Mouse (Mus musculus): ENCODE results near the gene Ipo7. TPM values are rescaled to one million over a fixed set of nuclear protein-coding genes. Genes with fewer than 3 reads are reported as not detected.
"Not testable (repeated sequence)": the region's sequence is repeated elsewhere in the genome, so short reads cannot be mapped to it uniquely, and the experiment has no call there.

The Ipo7 gene
- polyA plus RNA-seq, 2 experiments = 17.4 to 49.2 TPM

DNA sequence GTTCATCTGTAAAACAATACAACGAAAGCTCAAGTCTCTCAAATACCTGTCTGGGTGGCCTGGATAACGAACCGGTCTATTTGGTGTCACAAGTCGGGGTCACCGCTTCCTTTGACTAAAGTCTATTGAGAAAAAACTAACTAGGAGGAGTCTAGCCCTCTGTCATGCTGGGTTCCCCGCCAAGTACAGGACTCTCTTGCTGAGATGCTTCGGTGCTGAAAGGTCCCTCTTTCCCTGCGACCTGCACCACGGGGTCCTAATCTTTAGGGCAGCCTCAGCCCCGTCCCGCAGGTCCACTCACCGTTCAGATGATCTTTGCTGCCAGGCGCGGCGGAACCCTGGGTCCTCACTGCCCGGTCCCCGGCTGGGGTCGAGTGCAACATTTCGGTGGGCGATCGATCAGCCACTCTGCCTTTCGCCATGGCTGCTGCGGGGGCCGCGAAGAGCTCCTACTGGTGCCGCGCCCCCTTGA is 32.4 kb upstream of the Ipo7 start:
- TF ChIP-seq POLR2A (IDR thresholded peaks at IDR 0.05; ENCODE audit: borderline replicate concordance, extremely low read depth, insufficient read depth, insufficient read length) = no peak
- H3K36me3 ChIP-seq (ENCODE audit: control insufficient read depth, insufficient read depth, low read length) = peaks cover 19% of the 10 kb centered on the region
- DNase-seq (ENCODE audit: low spot score) (no peak), ATAC-seq (ENCODE audit: low FRiP score, low read depth) (peak; percentile 25)
- H3K4me1 ChIP-seq (ENCODE audit: control insufficient read depth, insufficient read depth, low read length) = no peaks in the 10 kb centered on the region
- no peaks in the 10 kb centered on the region for H3K27me3 ChIP-seq (ENCODE audit: control insufficient read depth, insufficient read depth, low read length)
- H3K4me2 ChIP-seq (replicated peaks; ENCODE audit: low read depth, low read length, severe bottlenecking) = peak overlapping the region; percentile 73
- H3K9ac ChIP-seq (ENCODE audit: low read depth, low read length, severe bottlenecking) = peak overlapping the region; percentile 70
- under 1% methylated on average over 27 of the region's 27 CpGs for WGBS
- no peaks in the 10 kb centered on the region for H3K9me3 ChIP-seq (ENCODE audit: control insufficient read depth, low read length)
- peak overlapping the region; percentile 61 for H3K4me3 ChIP-seq (replicated peaks; ENCODE audit: low read length)
- peak overlapping the region; percentile 26; the same call in 1 of the 2 replicates for H3K27ac ChIP-seq (replicated peaks; ENCODE audit: low read depth, low read length)

DNA sequence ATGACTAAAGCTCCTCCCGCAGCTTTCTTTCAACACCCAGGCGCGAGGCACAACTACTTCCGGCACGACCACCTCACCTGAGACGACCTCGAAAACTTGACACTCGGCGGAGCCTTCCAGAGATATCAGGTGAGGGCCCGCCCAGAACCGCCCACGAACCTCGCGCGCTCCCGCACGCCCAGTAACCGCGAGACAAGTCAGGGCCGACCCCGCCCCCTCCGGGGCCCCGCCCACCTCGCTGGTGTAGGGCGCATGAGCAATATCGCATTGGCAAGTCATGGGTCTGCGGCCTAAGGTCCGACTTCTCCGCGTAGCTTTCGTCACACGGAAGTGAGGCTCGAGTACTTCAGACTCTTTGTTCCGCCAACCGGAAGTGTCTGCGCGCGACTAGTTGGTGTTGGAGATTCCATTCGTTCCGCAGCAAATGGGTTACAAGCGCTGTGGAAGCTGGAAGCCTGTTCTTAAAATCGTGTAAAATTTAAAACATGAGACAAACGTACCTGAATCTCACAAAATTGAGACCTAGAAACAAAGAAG is 31.9 kb upstream of the Ipo7 start:
- peak; percentile 35; the same call in 1 of the 2 replicates for TF ChIP-seq POLR2A (IDR thresholded peaks at IDR 0.05; ENCODE audit: borderline replicate concordance, extremely low read depth, insufficient read depth, insufficient read length)
- H3K4me3 ChIP-seq (replicated peaks; ENCODE audit: low read length) = peak overlapping the region; percentile 61
- H3K9ac ChIP-seq (ENCODE audit: low read depth, low read length, severe bottlenecking) = peak overlapping the region; percentile 70
- H3K36me3 ChIP-seq (ENCODE audit: control insufficient read depth, insufficient read depth, low read length) = peaks cover 17% of the 10 kb centered on the region
- no peaks in the 10 kb centered on the region for H3K9me3 ChIP-seq (ENCODE audit: control insufficient read depth, low read length)
- peak overlapping the region; percentile 87 for H3K27ac ChIP-seq (replicated peaks; ENCODE audit: low read depth, low read length)
- H3K4me1 ChIP-seq (ENCODE audit: control insufficient read depth, insufficient read depth, low read length) = no peaks in the 10 kb centered on the region
- H3K27me3 ChIP-seq (ENCODE audit: control insufficient read depth, insufficient read depth, low read length) = no peaks in the 10 kb centered on the region
- under 1% methylated on average over 43 of the region's 43 CpGs for WGBS
- ATAC-seq (ENCODE audit: low FRiP score, low read depth) (peak; percentile 98), DNase-seq (ENCODE audit: low spot score) (peak; percentile 99)
- peak overlapping the region; percentile 76 for H3K4me2 ChIP-seq (replicated peaks; ENCODE audit: low read depth, low read length, severe bottlenecking)

DNA sequence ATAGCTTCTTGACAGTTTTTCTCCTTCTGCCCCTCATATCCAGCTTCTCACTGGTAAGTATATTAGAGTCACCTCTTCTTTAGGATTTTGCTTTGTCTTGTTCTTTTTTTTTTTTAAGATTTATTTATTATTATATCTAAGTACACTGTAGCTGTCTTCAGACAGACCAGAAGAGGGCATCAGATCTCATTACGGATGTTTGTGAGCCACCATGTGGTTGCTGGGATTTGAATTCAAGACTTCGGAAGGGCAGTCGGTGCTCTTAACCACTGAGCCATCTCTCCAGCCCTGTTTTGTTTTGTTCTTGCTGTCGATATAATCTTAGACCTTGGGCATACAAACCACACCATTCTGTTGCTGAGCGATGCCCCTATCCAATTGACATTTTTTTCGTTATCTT is 31.3 kb upstream of the Ipo7 start, which contains the start of gene Tmem41b:
Gene Tmem41b, minus strand, starts transcription at position 155 of the 400 bp plus-strand sequence.
- not testable (repeated sequence) for H3K4me1 ChIP-seq (ENCODE audit: control insufficient read depth, insufficient read depth, low read length); ATAC-seq (ENCODE audit: low FRiP score, low read depth); H3K9me3 ChIP-seq (ENCODE audit: control insufficient read depth, low read length); DNase-seq (ENCODE audit: low spot score); H3K27me3 ChIP-seq (ENCODE audit: control insufficient read depth, insufficient read depth, low read length)
- H3K9ac ChIP-seq (ENCODE audit: low read depth, low read length, severe bottlenecking) = peak within 1 kb of the TSS; percentile 70
- H3K36me3 ChIP-seq (ENCODE audit: control insufficient read depth, insufficient read depth, low read length) = peaks cover 15% of the 10 kb centered on the region
- peak within 1 kb of the TSS; percentile 87 for H3K27ac ChIP-seq (replicated peaks; ENCODE audit: low read depth, low read length)
- H3K4me3 ChIP-seq (replicated peaks; ENCODE audit: low read length) = peak within 1 kb of the TSS; percentile 61
- 38% methylated on average over 6 of the region's 6 CpGs for WGBS
- peak within 1 kb of the TSS; percentile 76 for H3K4me2 ChIP-seq (replicated peaks; ENCODE audit: low read depth, low read length, severe bottlenecking)

DNA sequence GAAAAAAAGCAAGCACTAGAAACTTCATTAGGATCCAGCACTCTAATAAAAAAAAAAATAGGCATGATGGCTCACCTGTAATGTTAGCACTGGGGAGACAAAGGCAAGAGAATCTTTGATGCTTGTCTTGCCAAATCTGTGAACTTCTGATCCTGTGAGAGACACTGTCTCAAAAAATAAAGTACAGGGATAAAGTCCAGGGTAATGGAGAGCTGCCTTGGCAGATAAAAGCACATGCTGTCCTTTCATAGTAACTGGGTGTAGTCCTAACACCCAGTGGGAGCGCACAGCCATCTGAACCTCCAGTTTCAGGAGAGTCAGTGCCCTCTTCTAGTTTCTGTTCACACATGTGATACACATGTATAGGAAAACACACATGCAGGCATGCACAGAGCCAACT is 26.8 kb upstream of the Ipo7 start:
- no peaks in the 10 kb centered on the region for H3K36me3 ChIP-seq (ENCODE audit: control insufficient read depth, insufficient read depth, low read length)
- no peaks in the 10 kb centered on the region for H3K9me3 ChIP-seq (ENCODE audit: control insufficient read depth, low read length)
- DNase-seq (ENCODE audit: low spot score) = no peak
- TF ChIP-seq POLR2A (IDR thresholded peaks at IDR 0.05; ENCODE audit: borderline replicate concordance, extremely low read depth, insufficient read depth, insufficient read length) = no peak
- H3K27ac ChIP-seq (replicated peaks; ENCODE audit: low read depth, low read length) = no peak overlapping the region
- no peaks in the 10 kb centered on the region for H3K27me3 ChIP-seq (ENCODE audit: control insufficient read depth, insufficient read depth, low read length)
- no peak for ATAC-seq (ENCODE audit: low FRiP score, low read depth)
- H3K4me3 ChIP-seq (replicated peaks; ENCODE audit: low read length) = no peak overlapping the region
- peaks cover 9% of the 10 kb centered on the region; the same call in 1 of the 2 replicates for H3K4me1 ChIP-seq (ENCODE audit: control insufficient read depth, insufficient read depth, low read length)
- WGBS = 77% methylated on average over 1 of the region's 1 CpGs
- no peak overlapping the region for H3K4me2 ChIP-seq (replicated peaks; ENCODE audit: low read depth, low read length, severe bottlenecking)
- H3K9ac ChIP-seq (ENCODE audit: low read depth, low read length, severe bottlenecking) = no peak overlapping the region

DNA sequence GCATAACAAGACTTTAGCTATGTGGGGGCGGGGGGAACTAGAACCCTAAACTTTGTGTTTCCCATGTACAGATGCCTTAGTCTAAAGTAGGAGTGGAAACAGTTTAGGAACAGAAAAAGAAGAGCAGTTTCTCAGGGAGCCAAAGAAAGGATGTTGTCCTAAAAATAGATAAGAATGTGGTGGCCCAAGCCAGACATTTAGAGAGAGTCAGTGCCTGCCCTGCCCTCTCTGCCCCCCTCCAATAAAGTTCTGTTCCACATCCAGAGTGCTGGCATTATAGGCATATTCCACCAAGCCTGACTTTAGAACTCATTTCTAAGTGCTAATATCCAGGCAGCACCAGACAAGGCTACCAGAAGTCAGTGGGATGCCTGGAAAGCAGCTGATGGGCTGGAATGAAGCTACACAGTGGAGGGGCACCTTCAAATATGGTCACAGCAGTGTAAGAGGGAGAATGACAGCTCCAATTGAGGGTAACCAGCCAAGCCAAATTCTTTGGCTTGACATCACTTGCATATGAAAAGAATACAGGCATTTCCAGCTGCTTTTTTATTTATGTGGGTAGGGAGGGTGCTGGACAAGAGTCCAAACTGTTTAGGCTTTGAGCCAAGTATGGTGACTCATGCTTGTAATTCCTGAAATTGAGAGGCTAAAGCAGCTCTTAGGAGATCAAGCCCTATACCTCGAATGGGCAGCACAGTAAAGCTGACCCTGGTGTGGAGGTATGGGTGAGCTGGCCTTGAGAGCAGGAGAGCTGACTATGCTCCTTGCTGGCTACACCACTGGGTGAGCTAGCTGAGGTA is 24.7 kb upstream of the Ipo7 start:
- Histone ChIP-seq H3K4me2 (replicated peaks; ENCODE audit: low read depth, low read length, severe bottlenecking) (no peak overlapping the region), H3K4me1 (ENCODE audit: control insufficient read depth, insufficient read depth, low read length) (peaks cover 9% of the 10 kb centered on the region; the same call in 1 of the 2 replicates), H3K27me3 (ENCODE audit: control insufficient read depth, insufficient read depth, low read length) (no peaks in the 10 kb centered on the region), H3K4me3 (replicated peaks; ENCODE audit: low read length) (no peak overlapping the region), H3K9ac (ENCODE audit: low read depth, low read length, severe bottlenecking) (peak overlapping the region; percentile 21; the same call in 1 of the 2 replicates), H3K36me3 (ENCODE audit: control insufficient read depth, insufficient read depth, low read length) (no peaks in the 10 kb centered on the region), H3K9me3 (ENCODE audit: control insufficient read depth, low read length) (no peaks in the 10 kb centered on the region), H3K27ac (replicated peaks; ENCODE audit: low read depth, low read length) (0 out of 2 replicates have a peak overlapping the region, but pooled peaks have one; percentile 8)
- TF ChIP-seq POLR2A (IDR thresholded peaks at IDR 0.05; ENCODE audit: borderline replicate concordance, extremely low read depth, insufficient read depth, insufficient read length) = no peak
- DNase-seq (ENCODE audit: low spot score) (peak; percentile 74), ATAC-seq (ENCODE audit: low FRiP score, low read depth) (peak; percentile 77)
- WGBS = 46% methylated on average over 2 of the region's 2 CpGs
